Mouse (Mus musculus): Measurements from ENCODE around the gene Pbx1.

Gene Pbx1

DNA sequence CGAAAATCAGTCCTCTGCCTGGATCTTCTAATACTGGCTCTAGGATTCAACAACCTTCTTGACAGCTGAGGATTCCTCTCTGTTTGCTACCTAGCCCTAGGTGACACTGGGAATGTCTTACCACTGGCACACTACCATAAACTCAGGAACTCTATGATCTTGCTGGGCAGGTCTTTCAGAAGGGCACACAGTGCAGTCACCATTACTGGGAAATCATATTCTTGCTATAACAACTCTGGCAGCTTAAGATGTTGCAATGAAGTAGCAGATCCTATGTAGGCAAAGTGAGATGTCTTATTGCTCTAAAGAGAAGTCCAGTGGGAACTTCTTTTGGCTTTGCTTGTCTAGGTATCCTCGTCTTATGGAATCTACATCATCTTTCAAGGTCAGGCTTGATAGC lies 265.2 kb downstream of the Pbx1 start:
- WGBS: 94% methylated on average over 2 of the region's 2 CpGs

DNA sequence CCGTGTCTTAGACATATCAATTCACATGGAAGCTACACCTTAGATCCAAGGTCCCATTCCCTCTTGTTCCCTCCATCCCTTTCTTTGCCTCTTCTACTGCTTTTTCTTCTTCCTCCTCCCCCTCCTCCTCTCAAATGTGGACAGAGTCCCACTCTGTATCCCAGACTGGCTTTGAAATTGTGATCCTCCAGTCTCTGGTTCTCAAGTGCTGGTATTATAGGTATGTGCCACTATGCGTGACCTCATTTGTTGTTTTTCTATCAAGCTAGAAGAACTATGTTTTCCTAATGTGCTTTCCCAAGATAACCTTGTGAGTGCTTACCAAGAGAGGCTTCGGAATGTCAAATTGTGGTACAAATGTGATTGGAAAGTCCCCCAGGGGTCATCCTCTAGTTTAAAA lies 267.1 kb downstream of the Pbx1 start:
- 75% methylated on average over 3 of the region's 3 CpGs for WGBS

DNA sequence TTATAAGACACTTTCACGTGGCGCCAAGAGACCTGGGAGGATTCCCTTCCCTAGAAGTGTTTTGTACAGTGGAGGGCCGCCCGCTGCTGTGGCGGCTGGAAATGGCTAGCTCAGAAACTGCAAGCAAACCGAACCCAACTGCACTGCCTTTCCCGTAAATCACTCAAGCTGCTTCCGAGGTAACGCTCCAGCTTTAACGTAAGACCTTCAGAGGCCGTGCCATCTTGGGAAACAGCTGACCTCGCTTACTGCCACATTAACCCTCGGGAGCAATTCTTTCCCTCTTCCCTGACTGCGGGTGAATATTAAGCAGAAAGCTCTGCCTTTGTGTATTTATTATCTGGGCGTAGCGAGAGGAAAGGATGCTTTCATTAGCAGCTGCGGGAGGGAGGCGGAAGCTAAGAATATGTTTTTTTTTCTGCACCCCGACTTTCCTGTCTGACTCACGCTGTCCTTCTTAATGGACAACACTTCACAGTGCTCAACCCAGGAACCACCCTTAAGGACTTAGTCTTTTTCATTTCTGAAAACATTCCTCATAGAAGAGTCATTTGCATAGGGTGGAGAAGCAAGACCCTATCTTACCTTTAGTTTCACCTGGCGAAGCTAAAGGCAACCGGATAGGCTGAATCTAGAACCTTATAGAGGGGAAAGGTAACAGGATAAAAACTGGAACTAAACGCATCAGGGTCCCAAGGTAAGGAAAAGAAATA lies 268.4 kb downstream of the Pbx1 start:
- WGBS: 41% methylated on average over 23 of the region's 23 CpGs

DNA sequence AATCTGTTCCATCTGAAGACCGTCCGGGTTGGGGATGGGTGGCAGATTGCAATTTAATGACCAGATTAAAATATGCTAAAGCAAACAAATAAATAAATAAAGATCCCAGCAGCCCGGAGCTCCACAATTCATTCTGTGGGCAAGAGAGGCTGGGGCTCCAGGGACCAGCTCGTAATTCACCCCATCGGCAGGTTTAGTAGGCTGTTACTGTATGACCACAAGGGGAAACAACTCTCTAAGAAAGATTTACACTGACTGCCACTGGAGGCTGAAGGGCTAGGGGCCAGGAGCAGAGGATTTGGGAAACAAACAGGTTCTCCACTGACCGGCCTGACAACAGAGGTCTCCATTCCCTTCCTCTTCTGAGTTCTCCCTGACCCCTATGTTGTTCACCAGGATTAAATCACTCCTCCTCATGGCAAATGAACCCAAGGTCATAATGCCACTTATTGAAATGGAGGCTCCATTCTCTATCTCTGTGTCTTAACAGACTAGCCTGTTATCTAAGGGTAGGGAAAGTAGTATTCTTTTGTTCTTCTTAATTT lies 292.9 kb downstream of the Pbx1 start:
- 92% methylated on average over 6 of the region's 6 CpGs for whole genome bisulfite sequencing

DNA sequence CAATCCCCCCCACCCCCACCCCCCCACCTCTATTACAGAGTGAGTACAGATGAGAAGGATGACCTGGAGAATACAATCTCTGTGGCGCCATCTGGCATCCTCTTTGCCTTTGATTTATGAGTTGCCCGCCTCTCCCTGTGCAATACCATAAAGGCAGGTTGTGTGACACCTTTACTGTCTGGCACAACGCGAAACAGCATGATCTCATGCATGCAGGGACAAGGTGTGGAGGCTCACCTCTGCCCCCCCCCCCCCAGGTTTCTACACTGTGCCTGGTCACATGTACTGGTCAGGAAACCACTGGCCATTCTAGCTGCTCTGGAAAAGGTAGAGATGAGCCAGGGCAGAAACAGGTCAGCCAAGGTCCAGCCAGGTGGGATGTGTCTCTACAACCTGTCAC lies 293.4 kb downstream of the Pbx1 start:
- WGBS: 99% methylated on average over 4 of the region's 4 CpGs

DNA sequence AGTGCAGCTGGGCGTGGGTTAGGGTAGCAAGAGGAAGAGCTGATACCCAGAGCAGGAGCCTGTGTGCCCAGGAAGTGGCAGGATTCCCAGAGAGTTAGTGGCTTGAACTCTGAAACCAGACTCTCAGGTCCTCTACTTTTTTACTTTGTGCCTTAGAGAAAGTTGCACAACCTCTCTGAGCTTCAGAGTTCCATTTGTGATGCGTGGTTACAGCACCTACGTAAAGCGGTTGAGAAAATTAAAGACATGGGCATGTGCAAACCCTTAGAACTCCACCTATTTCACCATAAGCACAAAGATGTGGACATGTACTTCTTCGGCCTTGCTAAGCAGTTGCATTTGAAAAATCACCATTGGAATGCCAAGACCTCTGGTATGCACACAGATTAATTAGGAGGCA lies 294.2 kb downstream of the Pbx1 start:
- WGBS: 97% methylated on average over 5 of the region's 5 CpGs

DNA sequence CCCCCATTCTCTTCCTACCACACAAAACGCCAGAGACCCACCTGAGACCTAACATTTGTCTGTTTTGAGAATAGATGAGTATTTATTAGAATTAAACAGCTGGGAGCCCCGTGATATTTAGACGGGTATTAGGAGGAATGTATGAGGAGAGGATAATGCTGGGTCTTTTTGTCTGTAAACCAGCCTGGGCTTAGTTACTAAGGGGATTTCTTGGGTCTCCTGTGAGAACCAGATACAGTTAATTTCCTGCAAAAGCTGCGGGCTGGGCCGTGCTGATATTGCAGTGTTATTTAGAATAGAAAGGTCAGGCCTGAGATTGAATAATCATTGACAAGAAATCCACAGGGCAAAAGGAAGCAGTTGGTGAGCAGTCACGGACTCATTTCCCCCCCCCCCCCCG lies 296.5 kb downstream of the Pbx1 start:
- WGBS: 80% methylated on average over 7 of the region's 7 CpGs

DNA sequence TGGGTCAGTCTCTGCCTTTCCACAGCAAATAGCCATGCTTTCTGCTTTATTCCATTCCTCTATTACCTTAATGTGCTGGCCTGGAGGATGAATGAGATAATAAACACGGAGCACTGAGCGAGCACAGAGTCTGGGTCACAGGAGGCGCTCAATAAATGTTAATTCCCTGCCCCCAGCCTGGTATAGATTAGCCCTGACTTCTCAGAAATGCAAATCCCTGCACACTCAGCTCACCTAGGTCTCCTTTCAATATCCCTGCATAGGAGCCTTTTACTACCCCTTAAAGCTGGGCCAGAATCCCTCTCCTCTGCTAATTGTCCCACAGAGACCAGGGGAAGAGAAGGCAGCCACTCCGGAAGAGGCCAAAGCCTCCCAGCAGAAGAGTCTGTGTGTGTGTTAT lies 304.1 kb downstream of the Pbx1 start:
- 77% methylated on average over 4 of the region's 4 CpGs for WGBS

DNA sequence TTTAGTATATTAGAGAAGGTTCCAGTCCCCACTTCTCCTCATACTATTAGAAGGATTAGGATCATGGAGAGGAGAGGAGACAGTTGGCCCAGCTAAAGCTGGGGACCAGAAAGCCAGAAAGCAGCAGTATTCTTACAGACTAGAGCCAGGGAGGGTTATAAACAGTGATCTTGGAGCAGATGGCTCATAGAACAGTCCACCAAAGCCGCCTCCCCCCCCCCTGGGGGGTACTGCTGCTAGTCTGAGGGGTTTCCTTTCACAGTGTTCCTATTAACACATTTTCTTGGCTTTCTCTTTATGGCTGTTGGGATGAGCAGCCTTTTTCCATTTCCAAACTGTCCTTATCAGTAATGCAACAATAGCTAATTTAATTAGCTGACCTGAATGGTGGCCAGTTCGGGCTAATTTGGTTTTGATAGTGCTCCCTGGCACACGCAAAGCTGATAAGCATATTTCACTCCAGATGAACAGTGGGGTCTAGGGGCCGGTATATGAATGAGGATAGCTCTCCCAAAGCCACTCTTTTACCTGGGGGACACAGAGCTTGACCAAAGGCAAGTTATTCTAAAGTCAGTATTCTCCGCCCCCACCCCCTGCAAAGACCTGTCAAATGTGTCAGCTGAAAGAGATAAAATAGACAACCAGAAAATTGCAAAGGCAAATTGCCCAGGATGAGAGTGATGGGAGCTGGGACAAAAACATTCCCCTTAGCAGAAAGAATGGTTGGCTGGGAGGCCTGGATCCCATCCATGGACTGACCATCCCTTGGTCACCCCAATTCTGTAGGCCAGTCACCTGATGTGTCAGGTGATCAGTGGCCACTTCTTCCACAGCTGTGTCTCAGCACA lies 307.2 kb downstream of the Pbx1 start:
- 78% methylated on average over 5 of the region's 5 CpGs for WGBS

DNA sequence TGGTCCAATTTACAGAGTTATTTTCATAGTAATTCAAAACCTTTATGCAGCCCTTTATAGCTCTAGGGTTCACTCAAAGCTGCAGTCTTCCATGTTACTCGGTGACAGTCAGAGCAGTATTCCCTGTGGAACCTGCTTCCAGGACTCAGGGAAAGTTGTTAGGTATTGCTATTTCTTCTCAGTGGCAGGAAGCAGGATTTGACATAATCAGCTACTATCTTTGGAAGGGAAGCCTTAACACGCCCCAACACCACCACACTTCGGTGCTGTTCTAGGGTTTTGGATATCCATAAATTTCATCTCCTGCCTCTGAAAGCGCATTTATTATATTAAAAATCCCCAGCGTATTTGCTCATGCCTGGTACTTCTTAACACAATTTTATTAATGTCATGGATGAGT lies 314.0 kb downstream of the Pbx1 start:
- WGBS: 59% methylated on average over 5 of the region's 5 CpGs

DNA sequence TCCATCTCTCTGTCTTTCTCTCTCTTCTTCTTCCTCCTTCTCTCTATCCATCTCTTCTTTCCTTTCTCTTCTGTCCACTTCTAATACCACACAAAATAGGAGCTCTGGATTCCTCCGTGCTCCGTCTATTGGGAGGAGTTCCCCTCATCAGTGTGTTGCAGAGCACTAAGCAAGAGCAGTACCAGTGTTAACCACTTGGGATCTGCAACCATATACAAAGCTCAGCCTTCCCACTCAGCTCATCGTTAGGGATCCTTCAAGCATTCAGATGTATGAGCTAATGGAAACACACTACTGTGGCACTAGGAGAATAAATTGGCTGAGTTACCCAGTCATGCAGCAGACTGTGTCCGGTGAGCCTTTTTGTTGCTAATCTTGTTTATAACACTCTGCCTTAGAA lies 314.7 kb downstream of the Pbx1 start:
- 65% methylated on average over 4 of the region's 4 CpGs for WGBS

DNA sequence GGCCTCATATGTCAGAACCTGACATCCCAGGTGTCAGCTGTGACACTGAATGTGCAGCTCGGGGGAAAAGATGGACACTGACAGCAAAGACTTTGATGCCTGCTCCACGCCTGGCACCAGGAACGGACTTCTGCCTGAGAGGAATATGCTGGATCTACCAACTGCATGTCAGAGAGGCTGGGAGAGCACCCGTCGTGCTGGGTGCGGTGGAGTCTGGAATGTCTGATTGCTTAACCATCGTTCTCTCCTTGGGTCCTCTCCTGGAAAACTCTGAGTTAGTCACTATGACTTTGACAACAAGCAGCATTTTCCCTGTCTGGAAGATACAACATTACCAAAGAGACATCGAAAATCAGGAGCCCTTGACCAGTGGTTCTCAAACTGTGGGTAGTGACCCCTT lies 322.3 kb downstream of the Pbx1 start:
- 93% methylated on average over 8 of the region's 8 CpGs for WGBS

DNA sequence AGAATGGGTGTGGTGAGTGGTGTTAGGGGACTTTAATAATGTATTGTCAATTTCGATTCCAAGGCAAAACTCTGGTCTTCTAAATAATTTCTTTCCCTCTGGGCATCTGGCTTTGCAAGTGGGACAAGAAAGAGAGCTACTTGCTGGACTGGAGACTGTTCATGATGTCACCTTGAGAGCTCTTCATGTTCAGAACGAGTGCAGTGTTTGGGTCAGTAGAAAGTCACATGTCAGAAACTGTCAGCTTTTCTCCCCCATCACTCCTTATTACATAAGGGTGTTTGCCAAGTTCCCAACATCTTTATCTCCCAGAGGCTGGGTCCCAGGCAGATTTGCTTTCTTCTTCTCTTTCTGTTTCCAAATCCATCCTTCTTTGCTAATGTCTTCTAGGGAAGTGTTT lies 328.2 kb downstream of the Pbx1 start:
- WGBS: 78% methylated on average over 2 of the region's 2 CpGs

DNA sequence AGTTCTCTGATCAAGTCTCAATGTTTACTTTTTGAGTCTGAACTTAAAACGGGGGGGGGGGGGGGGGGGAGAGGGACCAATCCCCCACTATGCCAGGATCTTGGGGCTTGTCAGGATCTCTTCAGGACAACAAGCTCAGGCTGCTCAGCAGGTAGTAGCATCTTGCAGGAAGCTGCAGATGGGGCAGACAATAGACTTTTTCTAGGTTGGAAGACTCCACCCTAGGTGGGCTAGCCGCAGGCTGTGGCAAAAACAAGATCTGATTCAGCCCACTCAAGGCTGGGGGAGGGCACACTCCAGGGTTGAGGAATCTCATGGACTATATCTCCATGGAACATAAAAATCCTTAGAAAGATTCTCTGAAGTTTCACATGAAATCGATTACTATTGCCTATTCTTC lies 330.6 kb downstream of the Pbx1 start:
- WGBS: 63% methylated on average over 3 of the region's 3 CpGs

DNA sequence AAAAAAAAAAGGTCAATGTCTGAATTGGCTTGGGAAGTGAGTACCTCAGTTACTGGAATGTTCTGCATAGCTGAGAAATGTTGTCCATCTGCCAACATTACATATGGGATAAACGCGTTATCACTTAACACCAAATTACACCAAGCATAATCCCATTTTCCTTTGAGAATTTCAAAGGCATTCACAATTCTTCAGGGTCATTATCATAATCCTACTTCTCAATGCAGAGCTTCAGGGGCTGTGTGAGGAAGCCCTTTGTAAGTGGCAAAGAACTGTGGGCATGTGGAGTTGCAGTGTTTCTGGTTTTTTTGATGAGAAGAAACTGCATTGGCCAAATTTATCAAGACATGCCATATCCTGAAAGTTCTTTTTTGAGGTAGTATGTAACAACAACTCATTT lies 333.3 kb downstream of the Pbx1 start:
- WGBS: 74% methylated on average over 2 of the region's 2 CpGs

DNA sequence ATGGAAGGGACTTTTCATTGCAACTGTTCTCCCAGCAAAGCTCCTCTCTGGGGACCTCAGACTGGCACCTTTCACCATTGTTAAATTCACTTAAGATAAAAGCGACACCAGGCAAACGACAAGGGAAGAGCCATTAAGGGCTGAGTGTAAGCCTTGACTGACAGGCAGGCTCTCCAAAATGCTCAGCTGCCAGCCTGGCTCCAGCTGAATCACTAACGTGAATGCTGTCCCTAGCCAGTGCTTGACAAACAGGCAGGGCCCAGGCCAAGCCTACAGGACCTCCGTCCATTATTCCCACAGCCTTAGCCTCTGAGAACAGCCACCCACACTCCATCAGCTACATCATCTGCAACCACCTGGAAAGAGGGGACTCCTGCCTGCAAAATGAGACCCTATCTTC lies 337.4 kb downstream of the Pbx1 start:
- WGBS: 51% methylated on average over 4 of the region's 4 CpGs

DNA sequence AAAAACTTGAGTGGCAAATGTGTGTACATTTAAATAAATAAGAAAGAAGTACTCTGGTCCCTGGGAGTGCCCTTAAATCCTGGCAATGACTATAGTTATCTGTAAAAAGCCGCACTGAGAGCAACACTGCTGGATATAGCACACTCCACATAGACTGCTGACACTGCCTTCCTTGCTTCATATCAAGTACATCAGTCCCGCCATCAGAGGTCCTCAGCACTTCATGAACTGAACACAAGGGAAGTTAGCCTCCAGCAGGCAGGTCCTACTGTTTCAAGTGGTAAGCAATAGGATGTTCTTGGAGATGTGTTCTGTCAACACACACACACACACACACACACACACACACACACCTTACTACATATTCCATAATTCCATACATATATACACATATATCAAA lies 339.0 kb downstream of the Pbx1 start:
- 66% methylated on average over 2 of the region's 2 CpGs for WGBS

DNA sequence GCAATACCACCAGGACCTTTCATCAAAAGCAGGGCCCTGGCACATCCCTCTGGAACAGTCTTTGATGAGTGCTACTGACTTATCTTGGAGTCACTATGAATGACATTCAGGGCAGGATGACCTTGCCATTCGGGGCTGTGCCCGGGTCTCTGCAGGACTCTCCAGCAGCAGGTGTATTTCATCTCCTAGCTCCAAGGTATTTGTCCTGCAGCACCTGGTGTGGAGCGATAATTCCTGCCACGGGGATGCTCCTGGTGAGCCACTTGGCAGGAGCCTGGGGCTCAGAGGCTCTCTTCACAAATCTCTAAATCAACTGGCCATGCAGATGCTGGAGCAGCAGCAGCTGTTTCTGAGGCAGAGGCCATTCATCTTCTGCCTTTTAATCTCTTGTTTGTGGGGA lies 340.4 kb downstream of the Pbx1 start:
- WGBS: 69% methylated on average over 4 of the region's 4 CpGs

DNA sequence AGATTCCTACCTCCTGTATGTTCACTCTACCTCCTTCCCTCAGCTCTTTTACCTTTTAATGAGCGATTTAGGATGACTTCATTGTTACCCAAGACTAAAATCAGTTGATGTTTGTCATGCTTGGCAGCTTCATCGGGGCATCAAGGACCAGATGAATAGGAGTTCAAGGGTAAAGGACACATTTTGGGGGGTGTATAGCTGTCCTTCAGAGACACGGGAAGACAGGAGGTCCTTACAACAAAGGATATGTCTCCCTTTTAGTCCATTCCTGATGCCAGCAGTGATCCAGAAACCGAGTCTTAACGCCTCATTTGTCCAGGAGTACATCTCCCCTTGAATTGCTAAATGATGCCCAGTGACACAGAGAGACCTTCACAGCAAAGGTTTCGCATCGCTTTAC lies 343.4 kb downstream of the Pbx1 start:
- WGBS: 85% methylated on average over 7 of the region's 7 CpGs

DNA sequence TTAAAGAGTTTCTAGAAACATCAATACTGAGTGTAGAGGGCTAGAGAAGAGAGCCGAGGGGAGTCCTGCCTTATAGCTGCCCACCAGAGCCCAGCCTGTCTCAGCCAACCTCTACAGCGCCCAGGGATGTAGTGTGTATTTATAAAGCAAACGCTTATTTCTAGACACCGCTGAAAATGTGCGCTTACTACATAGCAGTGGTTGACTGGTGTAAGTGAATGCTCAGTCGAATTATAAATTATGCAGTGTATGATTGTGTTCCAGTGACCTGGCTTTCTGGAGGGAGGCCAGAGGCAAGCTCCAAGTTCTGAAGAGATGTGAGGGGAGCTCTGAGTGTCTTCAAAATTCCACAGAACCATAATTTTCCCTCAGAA lies 352.7 kb downstream of the Pbx1 start:
- WGBS: 48% methylated on average over 6 of the region's 6 CpGs

DNA sequence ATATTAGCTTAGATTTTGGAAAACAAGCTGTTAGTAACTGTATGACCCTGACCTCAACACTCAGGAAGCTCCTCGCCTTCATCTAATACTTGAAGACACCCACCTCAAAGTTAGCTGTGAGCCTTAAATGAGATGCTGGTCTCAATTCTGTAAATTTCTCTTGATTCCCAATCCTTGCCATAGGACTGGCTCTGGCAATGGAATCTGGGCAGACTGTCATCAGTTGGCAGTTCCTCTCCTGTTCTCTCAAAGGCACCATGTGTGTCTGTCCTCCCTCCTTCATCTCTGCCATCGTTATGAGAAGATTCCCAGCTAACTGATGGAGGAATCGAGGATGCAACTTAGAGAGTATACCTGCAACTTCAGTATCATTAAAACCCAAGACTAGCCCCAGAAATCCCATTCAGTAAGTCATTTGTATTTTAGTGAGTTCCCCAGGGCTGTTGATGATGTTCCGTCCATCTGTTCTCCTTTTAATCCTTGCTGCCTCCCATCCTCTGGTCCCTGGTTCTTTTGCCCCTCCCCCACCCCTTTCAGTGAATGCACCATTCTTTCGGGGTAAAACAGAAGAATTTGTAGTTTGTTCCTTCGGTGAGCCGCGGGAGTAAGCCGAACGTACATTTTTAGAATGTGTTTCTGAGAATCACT lies 353.2 kb downstream of the Pbx1 start:
- WGBS: 40% methylated on average over 10 of the region's 10 CpGs

DNA sequence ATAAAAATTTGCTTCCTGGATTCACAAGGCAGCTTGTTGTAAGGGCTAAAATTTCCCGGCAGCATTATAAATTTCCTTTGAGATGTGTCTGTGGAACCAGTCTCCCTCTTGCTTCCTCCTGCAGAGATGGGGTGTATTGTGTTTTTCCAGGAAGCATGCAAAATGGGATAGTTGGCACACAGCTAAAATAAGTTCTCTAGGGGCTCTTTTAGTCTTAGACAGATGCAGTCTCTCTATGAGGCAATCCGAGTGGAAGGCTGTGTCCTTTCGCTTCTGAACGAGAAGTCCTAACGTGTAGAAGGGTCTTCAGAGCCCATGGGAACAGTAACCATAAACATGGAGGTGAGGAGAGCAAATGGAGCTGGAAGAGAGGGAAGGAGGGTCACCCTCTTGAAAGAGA lies 360.1 kb downstream of the Pbx1 start:
- WGBS: 58% methylated on average over 5 of the region's 5 CpGs
